Mouse (Mus musculus) megakaryocyte progenitor cell, adult 5-6 weeks (primary cell): ENCODE data around the gene Kif19a. TPM values are rescaled to one million over a fixed set of nuclear protein-coding genes. Genes with fewer than 3 reads are reported as not detected.

ENCODE experiments used
- ATAC-seq: replicated peaks from 2 replicates; pipeline ENCODE4 v1.8.0; 2016; ENCODE audit warnings: mild to moderate bottlenecking, moderate TSS enrichment, inconsistent platforms; ENCODE audit not compliant: poor library complexity
- total RNA-seq, 2 experiments: library from RNA; stranded (forward) in 1 of 2; stranded (reverse) in 1 of 2; fragments of 157-497, 149-512 nt in 1 of 2; fragments of 200-1000 nt in 1 of 2; gene quantifications; 2 replicates each; pipeline versions ENCODE4 v1.2.3 to v1.2.4; 2015 to 2017

Kif19a gene
- total RNA-seq, 2 experiments from 2014 or later, result not detected

GRCm38 (mm10) chr11:114780076-114780475, 14.9 kb downstream of the Kif19a start:
- no peak for ATAC-seq

GRCm38 (mm10) chr11:114785892-114786291, 20.7 kb downstream of the Kif19a start:
- ATAC-seq, result no peak

- peak; percentile 32; the same call in 1 of the 2 replicates for ATAC-seq
Observed at GRCm38 (mm10) chr11:114786326-114786725, 21.1 kb downstream of the Kif19a start.

- ATAC-seq, result no peak
Observed at GRCm38 (mm10) chr11:114787611-114788010, 22.4 kb downstream of the Kif19a start.

- ATAC-seq, result peak; percentile 91
Observed at GRCm38 (mm10) chr11:114789061-114789714, 24.0 kb downstream of the Kif19a start.

- no peak for ATAC-seq
Observed at GRCm38 (mm10) chr11:114789716-114790115, 24.5 kb downstream of the Kif19a start.

GRCm38 (mm10) chr11:114790171-114790570, 25.0 kb downstream of the Kif19a start:
- no peak for ATAC-seq

GRCm38 (mm10) chr11:114790841-114791240, 25.7 kb downstream of the Kif19a start:
- no peak for ATAC-seq

GRCm38 (mm10) chr11:114791351-114791889, 26.2 kb downstream of the Kif19a start:
- ATAC-seq, result no peak

- ATAC-seq, result no peak
Observed at GRCm38 (mm10) chr11:114791891-114792411, 26.8 kb downstream of the Kif19a start.

GRCm38 (mm10) chr11:114792931-114793494, 27.8 kb downstream of the Kif19a start:
- peak; percentile 20 for ATAC-seq

- no peak for ATAC-seq
Observed at GRCm38 (mm10) chr11:114793868-114794545, 28.8 kb downstream of the Kif19a start.

- no peak for ATAC-seq
Observed at GRCm38 (mm10) chr11:114794691-114795090, 29.5 kb downstream of the Kif19a start.

- ATAC-seq, result peak; percentile 40
Observed at GRCm38 (mm10) chr11:114795231-114795746, 30.1 kb downstream of the Kif19a start.

- ATAC-seq, result no peak
Observed at GRCm38 (mm10) chr11:114795848-114796322, 30.7 kb downstream of the Kif19a start, which contains the start of gene Btbd17. Gene Btbd17 (minus strand): TSS chr11:114795945.

- no peak for ATAC-seq
Observed at GRCm38 (mm10) chr11:114797176-114797575, 32.0 kb downstream of the Kif19a start.

- no peak for ATAC-seq
Observed at GRCm38 (mm10) chr11:114797981-114798380, 32.8 kb downstream of the Kif19a start.

- no peak for ATAC-seq
Observed at GRCm38 (mm10) chr11:114798624-114799023, 33.4 kb downstream of the Kif19a start, which contains the start of gene Gpr142. Gene Gpr142 (plus strand): TSS chr11:114798924.

GRCm38 (mm10) chr11:114801906-114802305, 36.7 kb downstream of the Kif19a start:
- no peak for ATAC-seq

GRCm38 (mm10) chr11:114802540-114803267, 37.5 kb downstream of the Kif19a start:
- ATAC-seq, result no peak
